Mouse (Mus musculus): ENCODE measurements around the gene Gtf2a2. TPM values are rescaled to one million over a fixed set of nuclear protein-coding genes. Genes with fewer than 3 reads are reported as not detected.

Gtf2a2 gene
- total and polyA plus RNA-seq, 3 experiments = 74.9 to 75.8 TPM; not detected in 1

DNA sequence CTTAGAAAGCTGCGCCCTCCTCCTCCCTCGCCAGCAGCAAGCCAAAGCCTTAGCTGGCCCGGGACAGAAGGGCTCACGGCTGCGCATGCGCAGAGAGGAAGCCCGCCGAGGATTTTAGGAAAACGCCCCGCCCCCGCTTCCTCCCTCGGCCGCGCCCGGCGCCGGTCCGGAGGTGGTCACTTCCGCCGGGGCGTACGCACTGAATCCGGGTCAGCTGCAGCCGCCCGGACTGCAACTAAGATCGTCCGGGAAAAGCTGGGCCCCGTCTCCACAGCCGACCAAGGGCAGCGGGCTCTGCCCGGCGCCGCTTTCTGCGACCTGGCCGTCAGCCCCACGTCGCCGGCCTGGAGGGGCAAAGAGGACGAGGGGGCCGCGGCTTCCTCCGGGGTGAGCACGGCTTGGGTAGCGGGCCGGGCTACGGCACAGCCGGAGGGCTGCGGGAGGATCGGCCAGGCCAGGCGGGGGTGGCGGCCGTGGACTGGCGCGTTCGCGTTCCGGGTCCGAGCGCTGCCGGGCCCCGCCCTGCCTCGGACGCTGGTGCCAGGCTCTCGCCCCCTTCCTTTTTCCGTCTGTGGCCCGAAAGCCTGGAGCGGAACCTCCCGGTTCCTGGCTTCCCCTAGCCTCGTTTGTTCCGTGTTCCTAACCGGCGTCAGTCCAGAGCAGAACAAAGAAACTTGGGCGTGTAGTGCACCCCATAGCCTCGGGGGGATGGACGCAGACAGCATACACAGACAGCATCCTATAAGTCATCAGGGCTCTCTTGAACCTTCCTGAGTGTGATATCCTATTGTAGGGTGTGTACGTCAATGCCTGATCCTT is 22.8 kb upstream of the Gtf2a2 start, which contains the start of gene Bnip2 (continued):
- TF ChIP-seq ELF1 (IDR thresholded peaks at IDR 0.05; ENCODE audit: low read depth, low read length) = peak; percentile 47; the same call in 1 of the 2 replicates
- 0 out of 2 replicates have a peak, but pooled peaks have one; percentile 1 for TF ChIP-seq SIN3A (IDR thresholded peaks at IDR 0.05; ENCODE audit: low read length)
- TF ChIP-seq NELFE (IDR thresholded peaks at IDR 0.05; ENCODE audit: low read depth, low read length) = peak; percentile 63
- no peak for TF ChIP-seq MAX (IDR thresholded peaks at IDR 0.05; ENCODE audit: low read length)
- TF ChIP-seq HCFC1 (IDR thresholded peaks at IDR 0.05; ENCODE audit: low read depth, low read length) = peak; percentile 85
- no peak for TF ChIP-seq BHLHE40 (IDR thresholded peaks at IDR 0.05; ENCODE audit: borderline replicate concordance, low read depth, low read length)
- TF ChIP-seq MXI1 (IDR thresholded peaks at IDR 0.05; ENCODE audit: low read depth, low read length) = no peak; the same call in 1 of the 2 replicates
- TF ChIP-seq POLR2A (IDR thresholded peaks at IDR 0.05; ENCODE audit: control insufficient read depth in 1 of 2, insufficient read depth in 1 of 2, low read depth in 1 of 2, low read length in 2 of 2, poor library complexity in 1 of 2) = peak; percentile 57 to 73; a peak in 3 of 4 replicates

- peaks cover 0 to 2% of the 10 kb centered on the region in 2 experiments; a peak in 1 of 4 replicates for H3K27me3 ChIP-seq (ENCODE audit: control insufficient read depth in 1 of 2, insufficient read depth in 2 of 2, low read length in 2 of 2)
- H3K36me3 ChIP-seq (ENCODE audit: control insufficient read depth in 1 of 2, insufficient read depth in 2 of 2, low read length in 2 of 2) = peaks cover 0 to 21% of the 10 kb centered on the region in 2 experiments; a peak in 2 of 4 replicates
- peaks cover 9 to 19% of the 10 kb centered on the region in 2 experiments for H3K4me1 ChIP-seq (ENCODE audit: control insufficient read depth in 1 of 2, insufficient read depth in 2 of 2, low read length in 2 of 2)
- TF ChIP-seq SMC3 (IDR thresholded peaks at IDR 0.05; ENCODE audit: low read depth, low read length) (no peak), USF1 (IDR thresholded peaks at IDR 0.05; ENCODE audit: low read depth, low read length) (0 out of 2 replicates have a peak, but pooled peaks have one; percentile 21), JUND (IDR thresholded peaks at IDR 0.05; ENCODE audit: low read depth, low read length) (no peak), UBTF (IDR thresholded peaks at IDR 0.05; ENCODE audit: borderline replicate concordance, insufficient read depth, low read depth, low read length) (no peak), SIN3A (IDR thresholded peaks at IDR 0.05; ENCODE audit: low read length) (no peak), USF2 (IDR thresholded peaks at IDR 0.05; ENCODE audit: borderline replicate concordance in 1 of 2, insufficient read depth in 1 of 2, low read depth in 1 of 2, low read length in 2 of 2) (no peak), ZC3H11A (IDR thresholded peaks at IDR 0.05; ENCODE audit: low read depth, low read length) (no peak), MEF2A (IDR thresholded peaks at IDR 0.05; ENCODE audit: extremely low read depth, insufficient replicate concordance, low read depth, low read length, poor library complexity, severe bottlenecking) (no peak), ELF1 (IDR thresholded peaks at IDR 0.05; ENCODE audit: low read depth, low read length) (no peak), NELFE (IDR thresholded peaks at IDR 0.05; ENCODE audit: low read depth, low read length) (no peak), MYB (IDR thresholded peaks at IDR 0.05; ENCODE audit: low read depth, low read length) (no peak), ETS1 (IDR thresholded peaks at IDR 0.05; ENCODE audit: low read depth, low read length) (no peak), TBP (IDR thresholded peaks at IDR 0.05; ENCODE audit: low read depth, low read length) (no peak), CTCF (IDR thresholded peaks at IDR 0.05 in 2 of 3, conservative IDR thresholded peaks at IDR 0.05 in 1 of 3; ENCODE audit: control insufficient read depth in 1 of 3, insufficient read depth in 1 of 3, low read depth in 2 of 3, low read length in 3 of 3, poor library complexity in 1 of 3, severe bottlenecking in 1 of 3) (peak in 2 of 3 experiments; percentile 7 to 16; a peak in 1 of 6 replicates), ZNF384 (IDR thresholded peaks at IDR 0.05; ENCODE audit: low read depth, low read length) (peak; percentile 86)
- no peak overlapping the region for H3K27ac ChIP-seq (ENCODE audit: control insufficient read depth, low read depth, low read length)
- peak; percentile 55 for DNase-seq (ENCODE audit: low read depth, low spot score)
- peaks cover 15% of the 10 kb centered on the region for H3K79me2 ChIP-seq (ENCODE audit: control insufficient read depth, insufficient read depth, low read length, poor library complexity)
- peak overlapping the region in 1 of 2 experiments; percentile 79; a peak in 3 of 4 replicates for H3K4me3 ChIP-seq (ENCODE audit: control insufficient read depth in 1 of 2, insufficient read depth in 1 of 2, low read depth in 2 of 2, low read length in 2 of 2)
- no peaks in the 10 kb centered on the region for H3K9me3 ChIP-seq (replicated peaks; ENCODE audit: insufficient read depth, low read length)
- H3K9ac ChIP-seq (ENCODE audit: control insufficient read depth, low read depth, low read length, poor library complexity, severe bottlenecking) = no peak overlapping the region; the same call in 1 of the 2 replicates
Observed at GRCm38 (mm10) chr9:69990346-69990745, 22.0 kb upstream of the Gtf2a2 start.
